Mouse (Mus musculus): ENCODE measurements around the gene Nova1.

DNA sequence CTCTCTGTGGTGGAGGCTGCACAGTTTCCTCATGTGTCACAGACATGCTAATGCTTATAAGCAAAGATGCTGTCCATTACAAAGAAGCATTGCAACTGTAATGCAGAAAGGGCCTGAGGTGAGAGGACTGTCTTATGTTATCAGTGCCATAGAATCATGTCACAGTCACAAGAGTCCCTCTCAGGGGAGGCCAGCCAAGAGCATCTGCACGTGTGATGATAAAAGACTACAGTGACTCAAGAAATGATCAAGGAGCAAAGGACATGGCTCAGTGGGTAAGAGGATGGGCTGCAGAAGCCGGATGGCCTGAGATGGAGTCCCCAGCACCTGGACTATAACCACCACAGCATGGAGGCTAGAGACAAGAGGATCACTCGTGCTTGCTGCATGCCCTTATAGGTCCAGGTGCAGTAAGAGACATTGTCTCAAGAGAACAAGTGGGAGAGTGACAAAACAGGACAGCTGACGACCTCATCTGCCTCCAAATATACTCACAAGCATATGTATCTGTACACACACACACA lies 64.3 kb downstream of the Nova1 start:
- TF ChIP-seq CTCF (conservative IDR thresholded peaks at IDR 0.05; ENCODE audit: insufficient read depth, insufficient read length, low read depth, low read length) (no peak), POLR2A (IDR thresholded peaks at IDR 0.05; ENCODE audit: low read depth, low read length) (no peak)

All from kidney, adult 2 months (tissue).